Comparison of ENCODE assay signal across 7 mouse cellular contexts in genomic region chr10:94943401-94943845, GRCm38 (mm10). TPM values are rescaled to one million over a fixed set of nuclear protein-coding genes. Genes with fewer than 3 reads are reported as not detected.
DNase-seq lines count a peak whose midpoint lies in the region; ATAC-seq and TF ChIP-seq lines count a peak whose summit lies in the region.

No protein-coding gene starts in this region.

- H3K9ac ChIP-seq in embryonic facial prominence, embryonic 11.5 days (replicated peaks; ENCODE audit: low read length) = peak overlapping the region; percentile 75
- H3K9ac ChIP-seq in heart, embryonic 12.5 days = peak overlapping the region; percentile 76

- TF ChIP-seq CTCF in G1E (IDR thresholded peaks at IDR 0.05; ENCODE audit: low read depth, low read length) = no peak

- no peaks in the 10 kb centered on the region for H3K9me3 ChIP-seq in G1E (replicated peaks)
- H3K9me3 ChIP-seq in embryonic facial prominence, embryonic 11.5 days (replicated peaks; ENCODE audit: control insufficient read depth, low read length) = no peaks in the 10 kb centered on the region
- H3K9me3 ChIP-seq in heart, embryonic 12.5 days (replicated peaks) = no peaks in the 10 kb centered on the region

- H3K4me1 ChIP-seq in G1E (ENCODE audit: insufficient read depth, low read depth, low read length) = peaks cover 86% of the 10 kb centered on the region
- peaks cover 8% of the 10 kb centered on the region for H3K4me1 ChIP-seq in embryonic facial prominence, embryonic 11.5 days (ENCODE audit: control insufficient read depth, insufficient read depth, low read length)
- H3K4me1 ChIP-seq in heart, embryonic 12.5 days (replicated peaks) = peaks cover 32% of the 10 kb centered on the region

- peak; percentile 33 for DNase-seq in G1E (ENCODE audit: low spot score)
- peak; percentile 51 for DNase-seq in embryonic facial prominence, embryonic 11.5 days (ENCODE audit: low spot score)
- DNase-seq in kidney, postnatal 25 days = peak; percentile 12 to 40
- peak; percentile 65 for DNase-seq in lung, postnatal 10 days
- DNase-seq in ovary, postnatal 36 days (ENCODE audit: low spot score) = peak; percentile 59

- H3K4me2 ChIP-seq in embryonic facial prominence, embryonic 11.5 days (ENCODE audit: low read depth, low read length) = peak overlapping the region; percentile 81
- H3K4me2 ChIP-seq in heart, embryonic 12.5 days = peak overlapping the region; percentile 95

- under 1% methylated on average over 26 of the region's 26 CpGs for WGBS in embryonic facial prominence, embryonic 11.5 days
- under 1% methylated on average over 26 of the region's 26 CpGs for WGBS in heart, embryonic 12.5 days

- H3K27ac ChIP-seq in embryonic facial prominence, embryonic 11.5 days (replicated peaks; ENCODE audit: low read depth, low read length) = no peak overlapping the region
- H3K27ac ChIP-seq in heart, embryonic 12.5 days (ENCODE audit: poor library complexity, severe bottlenecking) = peak overlapping the region; percentile 13; the same call in 1 of the 2 replicates

- H3K4me3 ChIP-seq in G1E (ENCODE audit: low read depth, low read length) = peak overlapping the region; percentile 99
- H3K4me3 ChIP-seq in embryonic facial prominence, embryonic 11.5 days (ENCODE audit: low read depth, low read length) = peak overlapping the region; percentile 67
- H3K4me3 ChIP-seq in heart, embryonic 12.5 days = peak overlapping the region; percentile 78

- H3K27me3 ChIP-seq in G1E (ENCODE audit: insufficient read depth, low read length) = no peaks in the 10 kb centered on the region
- peaks cover 30% of the 10 kb centered on the region for H3K27me3 ChIP-seq in embryonic facial prominence, embryonic 11.5 days (ENCODE audit: control insufficient read depth, insufficient read depth, low read length)
- peaks cover 39% of the 10 kb centered on the region for H3K27me3 ChIP-seq in heart, embryonic 12.5 days (replicated peaks)

- peak; percentile 18 for ATAC-seq in CD4-positive, CD25-positive, alpha-beta regulatory T cell, adult 4 months
- no peak for ATAC-seq in G1E (ENCODE audit: extremely low read depth, insufficient number of reproducible peaks, low FRiP score, poor library complexity, severe bottlenecking)
- ATAC-seq in embryonic facial prominence, embryonic 11.5 days (replicated peaks; ENCODE audit: insufficient number of reproducible peaks, low FRiP score, low TSS enrichment, low read depth) = peak; percentile 20; the same call in 1 of the 2 replicates
- peak; percentile 40 for ATAC-seq in heart, embryonic 12.5 days (ENCODE audit: insufficient number of reproducible peaks, low FRiP score)

- peaks cover 15% of the 10 kb centered on the region for H3K36me3 ChIP-seq in G1E (replicated peaks)
- H3K36me3 ChIP-seq in embryonic facial prominence, embryonic 11.5 days (replicated peaks; ENCODE audit: control insufficient read depth, insufficient read depth, low read depth, low read length) = no peaks in the 10 kb centered on the region
- H3K36me3 ChIP-seq in heart, embryonic 12.5 days = no peaks in the 10 kb centered on the region

RNA-seq across cellular contexts. Expression of gene Plxnc1, which starts 1.2 kb away (rescaled TPM):
- 10 to 100 TPM; 23.6 to 29.0 TPM for polyA plus RNA-seq in CD4-positive, CD25-positive, alpha-beta regulatory T cell, adult 4 months (2017; shearing (Covaris generic))
- 131 and 132 TPM in 2 replicates for total RNA-seq in G1E (2014; fragmentation: Nextera tagmentation)
- total RNA-seq in G1E (2017) = 121 and 163 TPM in 2 replicates
- 23.0 and 25.9 TPM in 2 replicates for polyA plus RNA-seq in G1E (2012)
- polyA plus RNA-seq in embryonic facial prominence, embryonic 11.5 days (2014; fragmentation: Nextera tagmentation; extraction: Ambion mirVana) = 2.0 and 2.8 TPM in 2 replicates
- polyA plus RNA-seq in heart, embryonic 12.5 days (2016; fragmentation: Nextera tagmentation; extraction: Ambion mirVana) = 6.7 and 8.5 TPM in 2 replicates
